Mouse (Mus musculus) neutrophil, adult 5-6 weeks (primary cell): Measurements from ENCODE around the gene Ttc33. TPM values are rescaled to one million over a fixed set of nuclear protein-coding genes. Genes with fewer than 3 reads are reported as not detected.
A peak's percentile ranks its signal among the peaks of the same experiment; 100 is the strongest.

Experiments
- ATAC-seq: fragments of 151-379, 151-347 bp; 2 replicates; pipeline ENCODE4 v1.8.0; 2017; ENCODE audit warnings: mild to moderate bottlenecking, moderate TSS enrichment; ENCODE audit not compliant: insufficient number of reproducible peaks, poor library complexity, low FRiP score, severe bottlenecking; ENCODE audit errors: extremely low read depth
- total RNA-seq: library from RNA; stranded (forward); fragments of 200-1000 nt; gene quantifications from 2 replicates; pipeline ENCODE4 v1.2.3, GENCODE M21; 2017

Gene Ttc33
- 49.3 and 51.8 TPM in 2 replicates for total RNA-seq

GRCm38 (mm10) chr15:5185366-5186292 lies at the start of gene Ttc33:
Ttc33 (plus strand) TSS chr15:5185525.
- ATAC-seq: peak; percentile 52; the same call in 1 of the 2 replicates

- no peak for ATAC-seq
Observed at GRCm38 (mm10) chr15:5138021-5138856, 47.1 kb upstream of the Ttc33 start.

- no peak for ATAC-seq
Observed at GRCm38 (mm10) chr15:5139366-5139765, 46.0 kb upstream of the Ttc33 start.

DNA sequence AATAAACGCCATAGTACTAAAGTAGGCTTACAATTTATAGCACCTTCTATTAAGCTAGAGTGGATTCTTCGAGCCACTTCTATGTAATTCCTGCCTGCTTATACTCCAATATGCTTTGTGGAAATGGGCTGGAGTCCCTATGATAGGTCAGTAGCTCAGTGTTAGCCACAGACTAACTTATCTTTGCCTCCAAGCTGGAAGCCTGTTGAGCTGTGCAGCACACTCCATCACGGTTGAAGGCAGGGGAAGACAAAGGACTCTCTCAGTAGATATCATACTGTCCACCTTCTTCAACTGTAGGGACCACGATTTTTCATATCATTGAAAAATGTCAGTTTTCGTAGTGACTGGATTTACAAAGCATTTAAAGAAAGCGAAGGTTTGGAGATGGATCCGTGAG lies 45.5 kb upstream of the Ttc33 start:
- no peak for ATAC-seq

DNA sequence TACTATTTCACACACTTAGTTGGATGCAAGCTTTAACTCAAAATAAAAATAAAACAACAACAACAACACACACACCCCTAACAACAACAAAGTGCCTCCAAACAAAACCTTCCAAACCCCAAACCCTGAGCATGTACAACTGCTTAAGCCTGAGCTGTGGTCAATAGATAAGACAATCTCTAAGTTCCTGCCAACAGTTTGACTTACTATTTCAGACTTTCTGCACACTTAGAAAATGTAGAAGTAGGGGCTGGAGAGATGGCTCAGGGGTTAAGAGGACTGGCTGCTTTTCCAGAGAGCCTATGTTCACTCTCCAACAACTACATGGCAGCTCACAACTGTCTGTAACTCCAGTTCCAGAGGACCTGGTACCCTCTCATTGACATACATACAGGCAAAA lies 45.0 kb upstream of the Ttc33 start:
- ATAC-seq: no peak

GRCm38 (mm10) chr15:5142047-5142446 lies 43.3 kb upstream of the Ttc33 start:
- no peak for ATAC-seq

DNA sequence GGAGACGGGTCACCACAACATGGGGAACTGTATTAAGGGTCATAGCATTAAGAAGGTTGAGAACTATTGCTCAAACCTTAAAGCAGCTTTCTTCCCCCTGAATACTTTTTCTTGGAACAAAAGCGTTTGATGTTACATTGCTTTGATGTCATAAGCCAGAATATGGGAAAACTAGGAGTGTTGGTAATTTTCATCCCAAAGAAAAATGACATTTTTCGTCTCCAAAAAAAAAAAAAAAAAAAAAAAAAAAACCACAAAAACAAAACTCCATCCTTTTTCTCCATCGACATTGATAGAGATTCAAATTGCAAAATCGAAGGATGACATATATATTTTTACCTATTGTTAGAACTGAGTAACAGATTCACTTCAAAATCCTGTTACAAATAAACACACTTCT lies 42.6 kb upstream of the Ttc33 start:
- no peak for ATAC-seq

DNA sequence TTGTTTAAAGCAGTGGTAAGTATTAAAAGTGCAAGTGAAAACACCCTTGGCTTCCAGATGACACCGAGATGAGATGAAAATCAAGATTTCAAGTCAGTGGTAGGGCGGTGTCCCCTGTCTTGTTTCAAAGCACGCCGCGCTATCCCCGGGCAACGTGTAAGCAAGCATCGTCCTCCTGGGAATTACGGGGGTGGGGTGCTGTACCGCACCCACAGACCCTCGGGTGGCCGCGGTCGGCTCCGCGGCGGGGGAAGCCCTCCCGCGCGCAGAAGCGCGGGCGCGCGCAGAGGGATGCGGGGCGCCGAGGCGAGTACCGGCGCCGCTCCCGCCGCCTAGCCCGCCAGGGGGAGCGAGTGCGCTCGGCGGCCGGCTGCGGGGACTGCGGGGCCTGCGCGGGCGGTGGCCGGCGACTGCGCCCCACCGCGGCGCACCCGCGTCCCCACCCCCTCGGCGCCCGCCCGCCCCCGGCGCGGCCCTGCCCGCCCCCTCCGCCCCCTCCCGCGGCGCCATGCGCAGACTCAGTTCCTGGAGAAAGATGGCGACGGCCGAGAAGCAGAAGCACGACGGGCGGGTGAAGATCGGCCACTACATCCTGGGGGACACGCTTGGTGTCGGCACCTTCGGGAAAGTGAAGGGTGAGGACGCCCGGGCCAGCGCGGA lies 41.8 kb upstream of the Ttc33 start, which contains the start of gene Prkaa1:
TSS of gene Prkaa1 (plus strand) at position 501 of the 660 bp plus-strand sequence.
- ATAC-seq: peak; percentile 73

DNA sequence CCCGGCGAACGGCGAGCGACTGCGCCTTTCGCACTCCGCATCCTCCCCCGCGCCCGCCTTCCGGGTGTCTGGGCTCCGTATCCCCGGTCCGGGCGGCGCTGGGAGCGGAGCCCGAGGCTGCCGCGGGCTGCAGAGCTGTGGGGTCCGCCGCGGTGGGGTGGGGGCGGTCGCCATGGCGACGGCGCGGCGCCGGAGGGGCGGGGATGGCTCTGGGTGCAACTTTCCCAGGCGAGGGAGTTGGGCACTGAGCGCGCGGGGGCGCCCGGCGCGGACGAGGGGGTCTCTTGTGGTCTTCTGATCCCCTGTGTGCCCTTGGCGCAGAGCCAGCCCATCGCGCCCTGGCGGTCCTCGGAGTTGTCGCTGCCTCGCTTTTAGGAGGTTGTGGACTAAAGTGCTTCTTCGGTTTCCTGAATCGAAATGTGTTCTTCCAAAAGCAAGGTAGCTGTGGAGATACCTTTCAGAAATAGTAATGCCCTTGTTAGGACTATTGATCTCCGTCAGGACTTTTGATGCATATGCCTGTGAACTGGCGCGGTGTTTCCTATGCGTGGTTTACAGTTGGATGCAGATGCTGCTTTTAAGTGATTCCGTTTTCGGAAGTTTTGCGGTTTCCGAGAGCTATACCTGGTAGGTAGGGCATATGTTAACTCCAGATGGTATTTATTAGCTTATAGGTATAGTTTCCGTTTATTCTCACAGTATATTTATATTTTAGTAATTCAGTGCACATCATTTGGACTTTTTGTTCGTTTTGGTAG lies 41.1 kb upstream of the Ttc33 start:
- no peak for ATAC-seq

GRCm38 (mm10) chr15:5145196-5145945 lies 40.0 kb upstream of the Ttc33 start:
- no peak for ATAC-seq

DNA sequence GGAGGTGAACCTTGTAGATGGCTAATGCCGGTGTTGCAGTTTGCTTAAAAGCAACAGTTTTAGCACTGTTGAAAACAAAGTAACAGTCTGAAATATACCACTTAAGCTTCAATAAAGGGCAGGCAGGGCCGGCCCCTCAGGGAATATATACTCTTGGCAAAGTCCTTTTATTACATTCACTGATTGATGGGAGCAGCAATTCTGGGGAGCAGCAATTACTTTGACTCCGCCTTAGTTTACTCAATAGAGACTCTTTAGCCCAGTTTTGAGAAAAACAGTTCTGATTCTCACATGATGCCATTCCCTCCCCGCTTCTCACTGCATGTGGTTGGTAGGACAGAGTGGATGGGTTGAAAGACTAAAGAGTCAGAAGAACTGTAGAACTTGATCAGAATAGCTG lies 36.1 kb upstream of the Ttc33 start:
- no peak for ATAC-seq

- no peak for ATAC-seq
Observed at GRCm38 (mm10) chr15:5152171-5152570, 33.2 kb upstream of the Ttc33 start.

DNA sequence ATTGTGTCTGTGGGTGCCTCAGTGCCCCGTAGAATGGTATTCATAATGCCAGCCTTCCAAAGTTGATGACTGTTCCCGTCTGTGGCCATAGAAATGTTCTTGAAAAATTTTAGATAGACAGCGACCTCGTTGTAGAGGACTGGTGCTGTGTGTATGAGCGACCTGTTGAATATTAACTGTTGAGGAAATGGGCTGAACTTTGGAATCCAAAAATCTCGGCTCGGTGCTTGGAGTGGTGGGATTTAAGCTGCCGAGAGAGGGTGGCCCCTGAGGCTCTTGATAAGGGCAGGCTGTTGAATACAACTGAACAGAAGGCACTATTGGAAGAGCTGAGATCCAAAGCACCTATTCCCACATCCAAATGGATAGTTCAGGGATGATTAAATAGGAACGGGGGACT lies 30.7 kb upstream of the Ttc33 start:
- ATAC-seq: no peak

DNA sequence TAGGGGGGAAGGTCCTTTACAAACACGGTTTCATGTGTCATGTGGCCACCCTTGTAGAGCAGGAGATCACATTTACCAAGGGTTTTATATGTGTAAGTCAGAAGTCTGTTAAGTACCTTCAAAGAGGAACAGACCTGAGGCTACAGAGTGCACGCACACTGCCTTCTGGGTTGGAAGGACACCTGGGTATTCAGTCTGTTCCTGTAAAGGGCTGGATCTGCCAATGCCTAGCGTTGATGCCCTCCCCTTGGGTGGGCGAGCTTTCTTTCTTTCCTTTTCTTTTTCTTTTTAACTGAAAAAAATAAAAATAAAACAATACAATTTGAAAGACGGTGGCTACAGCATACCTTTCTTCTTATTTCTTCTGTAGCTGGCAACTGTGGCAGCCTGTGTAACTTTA lies 30.2 kb upstream of the Ttc33 start:
- ATAC-seq: no peak

DNA sequence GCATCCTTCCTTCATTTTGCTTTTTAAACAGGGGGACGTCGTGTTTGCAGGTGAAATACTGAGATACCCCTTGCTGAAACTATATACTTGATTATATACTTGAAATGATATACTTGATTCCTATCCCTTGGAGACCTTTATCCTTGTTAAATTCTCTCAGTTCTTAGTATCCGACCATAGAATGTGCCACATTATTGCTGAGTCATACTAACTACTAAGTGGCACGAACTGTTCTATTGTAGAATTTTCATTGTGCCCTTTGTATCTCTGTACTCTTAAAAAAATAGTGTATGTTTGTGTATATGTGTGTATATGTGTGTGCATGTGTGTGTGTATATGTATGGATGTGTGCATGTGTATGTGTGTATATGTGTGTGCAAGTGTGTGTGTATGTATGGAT lies 29.0 kb upstream of the Ttc33 start:
- ATAC-seq: no peak

- ATAC-seq: no peak
Observed at GRCm38 (mm10) chr15:5157386-5157785, 27.9 kb upstream of the Ttc33 start.

DNA sequence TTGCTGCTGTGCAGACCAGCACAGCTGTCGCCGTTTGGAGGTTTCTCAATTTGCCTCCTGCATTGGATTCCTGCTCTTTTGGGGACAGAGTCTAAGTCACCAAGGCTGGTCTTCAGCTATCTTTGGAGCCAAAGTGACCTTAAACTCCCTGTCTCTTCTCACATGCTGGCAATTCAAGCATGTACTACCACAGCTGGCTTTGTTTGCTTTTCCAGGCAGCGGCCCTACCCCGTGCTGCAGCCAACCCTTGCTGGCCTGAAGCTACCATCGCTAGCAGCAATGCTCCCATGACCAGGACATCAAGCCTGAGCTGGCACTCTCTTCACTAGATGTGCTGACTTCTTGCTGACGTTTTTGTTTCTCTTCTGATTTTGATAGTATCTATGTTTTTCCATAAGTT lies 26.5 kb upstream of the Ttc33 start:
- ATAC-seq: no peak
